Mouse (Mus musculus) cerebellum, postnatal 36 days (tissue): ENCODE measurements at regions not wholly inside any gene's neighbourhood (a gene's known extent, or its start where the extent isn't known, plus 50 kb on each side); places are given as distances from the start of the nearest gene placed in this dataset.

Experiments used
- DNase-seq, 2 experiments: peaks; one replicate each; pipeline ENCODE4 v3.0.0; 2021 to 2022; ENCODE audit warnings: mixed read lengths in 2 of 2

DNA sequence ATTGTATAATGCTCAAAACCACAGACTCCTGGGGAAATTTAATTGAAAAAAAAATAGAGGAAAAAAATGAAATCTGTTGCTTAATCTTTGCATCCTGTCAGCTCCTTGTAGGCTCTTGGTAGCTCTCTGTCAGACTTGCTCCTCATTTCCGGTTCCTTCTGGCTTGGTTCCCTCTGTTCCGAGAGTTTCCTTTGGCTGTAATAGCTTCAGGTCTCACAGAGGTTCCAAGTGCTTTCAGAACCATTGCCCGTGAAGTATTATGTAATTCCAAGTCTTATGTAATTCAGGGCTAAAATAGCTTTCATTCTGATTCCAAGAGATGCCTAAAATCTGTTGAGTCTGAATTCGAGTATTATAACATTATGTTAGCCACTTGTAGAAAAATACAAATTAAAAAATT, 117.3 kb downstream of the Spry2 start:
- peak; percentile 47 to 62 for DNase-seq

DNA sequence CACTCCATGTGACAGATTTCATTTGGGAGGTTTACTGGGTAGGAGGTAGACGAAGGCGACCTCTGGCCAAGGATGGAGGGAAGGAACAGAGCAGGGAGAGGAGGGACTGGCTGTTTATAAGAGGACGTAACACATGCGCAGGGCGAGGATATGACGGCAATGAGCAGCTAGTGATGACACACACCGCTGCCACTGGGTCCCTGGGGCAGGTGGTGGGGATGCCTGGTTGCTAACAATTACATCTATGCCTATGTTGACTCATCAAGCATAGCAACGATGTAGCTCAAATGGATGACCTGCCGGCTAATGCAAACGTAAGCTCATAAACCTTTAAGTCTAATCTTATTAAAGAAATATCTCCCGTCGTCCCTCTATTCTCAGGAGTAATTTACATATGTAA, 122.9 kb downstream of the Spry2 start:
- no peak for DNase-seq

DNA sequence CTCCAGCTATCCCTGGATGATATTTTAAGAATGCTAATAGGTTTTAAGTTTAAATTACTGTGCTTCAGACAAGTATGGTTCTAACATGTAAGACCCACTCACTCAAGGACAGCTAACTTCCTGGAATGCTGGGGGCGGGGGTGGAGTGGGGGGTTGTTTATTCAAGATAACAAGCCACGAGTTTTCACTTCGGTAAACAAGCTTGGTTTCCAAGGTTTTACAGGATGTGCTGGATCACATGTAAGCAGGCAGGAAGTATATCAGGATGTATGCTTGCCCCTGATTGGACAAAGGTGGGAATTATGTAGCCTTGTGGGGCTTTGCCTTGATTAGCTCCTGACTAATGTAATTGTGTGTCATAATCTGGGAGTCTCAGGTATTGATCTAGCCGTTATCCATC, 129.5 kb downstream of the Spry2 start:
- DNase-seq = no peak

DNA sequence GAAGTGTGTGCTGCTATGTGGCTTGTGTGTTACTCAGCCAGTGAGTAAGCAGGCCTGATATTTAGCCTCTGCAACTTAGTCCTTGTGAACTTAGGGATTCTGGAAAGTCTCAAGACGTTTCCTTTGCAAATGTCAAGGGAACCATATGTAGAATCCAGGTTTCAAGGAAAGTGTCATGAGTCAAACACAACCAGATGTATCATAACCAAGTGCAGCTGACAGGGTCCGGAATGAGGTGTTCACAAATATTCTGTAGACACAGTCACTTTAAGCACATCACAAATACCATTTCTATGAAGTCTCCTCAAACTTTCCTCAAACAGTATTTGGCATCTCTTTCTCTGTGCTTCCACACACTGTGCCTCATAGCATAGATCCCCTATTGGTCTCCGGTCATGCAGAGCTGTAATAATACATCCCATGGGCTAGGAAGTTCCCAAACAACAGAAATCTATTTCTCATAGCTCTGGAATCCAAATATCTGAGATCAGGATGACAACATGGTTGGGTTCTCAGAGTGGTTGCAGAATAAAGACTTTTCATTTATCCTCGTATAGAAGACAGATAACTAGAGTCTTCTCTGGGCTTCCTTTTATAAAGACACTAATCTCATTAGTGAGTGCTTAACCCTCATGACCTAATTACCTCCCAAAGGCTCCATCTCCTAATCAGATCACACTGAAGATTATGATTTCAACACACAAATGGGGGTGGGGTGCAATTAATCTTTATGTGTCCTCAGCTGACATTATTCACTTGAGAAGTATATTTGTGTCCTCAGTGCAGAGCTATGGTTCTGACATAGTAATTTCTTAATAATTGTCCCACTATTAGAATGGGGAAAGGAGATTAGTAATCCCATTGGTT, 143.9 kb downstream of the Spry2 start:
- DNase-seq = no peak

DNA sequence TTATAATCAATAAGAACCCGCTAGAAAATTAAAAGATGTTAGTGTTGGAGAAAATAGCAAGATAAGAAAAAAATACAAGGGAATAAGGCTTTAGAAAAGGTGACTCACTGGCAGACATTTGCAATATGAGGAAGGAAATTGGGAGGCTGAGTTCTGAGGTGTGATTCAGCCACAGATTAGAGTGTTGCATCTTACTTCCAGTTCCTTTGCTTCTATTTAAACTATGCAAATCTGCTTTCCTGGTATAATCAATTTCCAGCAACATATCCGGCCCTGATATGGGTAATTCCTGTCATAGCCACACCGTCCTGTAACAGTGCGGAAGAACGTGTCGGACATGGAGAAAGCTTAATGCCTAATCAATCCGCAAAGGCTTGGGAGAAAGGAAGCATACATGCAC, 144.9 kb downstream of the Spry2 start:
- DNase-seq = no peak

DNA sequence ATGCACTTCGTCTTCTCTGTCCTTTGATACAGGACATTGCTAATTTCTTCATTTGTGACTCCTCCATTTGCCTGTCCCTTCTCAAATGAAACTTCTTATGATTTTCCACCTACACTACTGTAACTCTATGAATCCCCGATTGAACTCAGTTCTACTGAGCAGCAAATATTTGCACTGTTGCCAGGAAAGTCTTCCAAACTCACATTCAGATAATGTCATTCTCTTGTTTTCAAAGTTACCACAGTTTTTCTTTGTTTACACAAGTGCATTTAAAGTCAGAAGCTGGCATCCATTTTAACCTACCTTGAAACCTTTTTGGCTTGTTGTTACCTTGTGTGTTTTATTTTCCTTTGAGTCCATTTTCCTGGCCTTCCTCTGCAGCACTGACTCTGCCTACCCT, 152.0 kb downstream of the Spry2 start:
- no peak for DNase-seq

DNA sequence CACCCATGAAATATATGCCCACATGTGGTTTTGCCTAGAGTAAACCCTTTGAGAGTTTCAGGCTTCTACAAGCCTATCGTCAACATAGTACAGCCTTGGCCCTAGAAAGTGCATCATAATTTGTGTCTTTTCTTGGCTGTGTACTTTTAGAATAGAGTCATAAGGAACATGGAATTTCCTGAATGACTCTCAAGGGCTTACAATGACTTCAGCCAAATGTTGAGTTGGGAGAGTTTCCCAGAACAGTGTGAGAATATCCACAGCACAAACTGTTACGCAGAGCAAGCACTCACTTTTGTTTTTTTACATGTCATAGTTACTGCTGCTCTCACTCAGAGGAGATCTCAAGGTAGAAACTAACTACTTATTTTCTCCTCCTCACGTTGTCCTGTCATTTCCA, 152.5 kb downstream of the Spry2 start:
- DNase-seq = no peak

DNA sequence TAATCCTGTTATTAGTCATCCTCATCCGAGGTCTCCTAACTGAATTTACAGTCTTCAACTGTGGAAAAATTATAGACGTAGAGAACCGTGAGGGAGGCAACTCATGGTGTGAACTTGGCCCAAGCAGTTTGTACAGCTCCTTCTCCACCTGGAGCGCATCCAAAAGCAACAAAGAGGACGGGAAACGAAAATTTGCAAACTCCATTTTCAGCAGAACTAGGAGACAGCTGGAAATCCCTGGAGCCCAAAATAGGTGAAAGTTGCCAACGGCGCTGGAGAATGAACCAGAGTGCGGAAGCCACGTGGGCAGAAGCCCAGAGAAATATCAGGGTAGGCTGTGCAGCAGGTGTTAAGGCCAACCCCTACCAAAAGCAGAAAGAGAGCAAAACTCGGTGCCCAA, 155.7 kb downstream of the Spry2 start:
- no peak for DNase-seq

DNA sequence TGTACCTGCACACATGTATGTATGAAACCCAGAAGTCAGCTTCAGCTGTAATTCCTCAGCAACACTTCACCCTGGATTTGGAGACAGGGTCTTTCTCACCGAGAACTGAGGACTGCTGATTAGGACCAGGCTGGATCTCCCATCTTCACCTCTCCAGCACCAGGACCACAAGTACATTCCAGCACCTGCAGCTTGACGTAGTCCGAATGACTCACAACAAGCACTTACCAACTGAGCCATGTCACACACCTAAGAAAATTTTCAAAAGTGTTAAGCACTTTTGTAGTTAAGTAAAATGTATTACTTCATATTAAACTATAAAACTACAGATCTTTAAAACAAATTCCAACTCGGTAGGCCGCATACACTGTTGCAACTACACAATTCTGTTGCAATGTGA, 158.1 kb downstream of the Spry2 start:
- no peak for DNase-seq

DNA sequence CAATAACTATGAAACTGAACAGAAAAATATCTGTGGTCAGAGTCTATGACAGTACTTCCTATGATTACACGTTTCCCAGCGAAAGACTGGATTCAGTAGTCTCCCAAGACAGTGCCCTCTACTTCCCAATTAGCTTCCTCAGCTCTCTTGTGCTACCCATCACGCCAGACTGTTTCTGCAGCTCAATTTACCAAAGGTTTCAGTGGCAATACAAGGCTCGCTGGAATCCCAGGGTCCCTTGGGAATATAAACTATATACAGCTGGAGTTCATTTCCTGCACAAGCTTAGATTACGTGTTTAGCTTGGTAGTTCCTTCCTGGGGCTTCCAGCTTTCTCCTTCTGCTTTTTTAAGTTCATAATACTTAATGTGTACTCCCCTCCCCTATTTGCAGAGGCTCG, 160.3 kb downstream of the Spry2 start:
- DNase-seq = no peak

DNA sequence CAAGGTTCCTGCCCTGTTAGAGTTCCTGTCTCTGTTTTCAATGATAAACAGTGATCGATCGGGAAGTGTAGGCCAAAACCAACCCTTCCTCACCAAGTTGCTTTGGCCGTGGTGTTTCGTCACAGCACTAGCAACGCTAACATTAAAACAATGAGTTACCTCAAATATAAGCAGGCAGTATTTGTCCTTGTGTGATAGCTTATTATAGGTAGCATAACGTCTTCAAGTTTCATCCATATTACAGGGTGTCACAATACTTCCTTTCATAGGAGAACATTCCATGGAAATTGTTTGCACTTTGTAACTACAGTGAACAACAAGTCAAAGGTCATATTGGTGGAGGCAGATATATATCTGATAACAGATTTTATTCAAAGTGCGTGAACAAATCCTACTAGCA, 162.3 kb downstream of the Spry2 start:
- no peak for DNase-seq

DNA sequence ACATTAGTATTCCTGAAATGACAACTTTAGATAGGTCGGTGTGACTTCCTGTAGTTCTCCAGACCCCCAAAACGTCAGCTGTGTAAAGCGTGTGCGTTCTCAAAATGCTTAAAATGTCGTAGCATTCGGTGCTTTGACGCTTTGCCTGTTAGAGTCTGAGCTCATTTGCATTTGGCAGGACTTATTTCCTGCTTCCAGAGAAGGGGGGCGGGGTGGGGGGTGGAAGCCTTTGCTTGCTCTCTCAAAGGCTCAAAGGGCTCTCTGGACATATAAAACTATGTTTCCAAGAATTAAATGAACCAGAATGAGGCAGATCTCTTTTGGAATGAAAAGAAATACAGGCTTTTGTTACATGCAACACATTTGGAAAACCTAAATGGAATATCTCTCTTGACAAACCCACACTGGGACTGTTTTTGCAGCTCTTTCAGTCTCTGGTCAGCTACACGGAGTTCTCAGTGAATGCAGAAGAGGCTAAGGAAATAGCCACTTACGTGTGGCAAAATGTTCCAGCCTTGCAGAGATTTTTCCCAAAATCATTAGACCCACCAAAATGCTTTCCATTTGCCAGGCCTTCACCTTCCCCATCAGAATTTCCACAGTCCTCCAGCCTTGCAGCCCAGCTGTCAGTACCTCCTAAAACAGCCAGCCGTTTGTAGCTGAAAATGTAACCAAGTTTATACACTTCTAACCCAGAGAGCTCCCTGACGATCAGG, 163.4 kb downstream of the Spry2 start:
- DNase-seq = peak in 1 of 2 experiments; percentile 50

DNA sequence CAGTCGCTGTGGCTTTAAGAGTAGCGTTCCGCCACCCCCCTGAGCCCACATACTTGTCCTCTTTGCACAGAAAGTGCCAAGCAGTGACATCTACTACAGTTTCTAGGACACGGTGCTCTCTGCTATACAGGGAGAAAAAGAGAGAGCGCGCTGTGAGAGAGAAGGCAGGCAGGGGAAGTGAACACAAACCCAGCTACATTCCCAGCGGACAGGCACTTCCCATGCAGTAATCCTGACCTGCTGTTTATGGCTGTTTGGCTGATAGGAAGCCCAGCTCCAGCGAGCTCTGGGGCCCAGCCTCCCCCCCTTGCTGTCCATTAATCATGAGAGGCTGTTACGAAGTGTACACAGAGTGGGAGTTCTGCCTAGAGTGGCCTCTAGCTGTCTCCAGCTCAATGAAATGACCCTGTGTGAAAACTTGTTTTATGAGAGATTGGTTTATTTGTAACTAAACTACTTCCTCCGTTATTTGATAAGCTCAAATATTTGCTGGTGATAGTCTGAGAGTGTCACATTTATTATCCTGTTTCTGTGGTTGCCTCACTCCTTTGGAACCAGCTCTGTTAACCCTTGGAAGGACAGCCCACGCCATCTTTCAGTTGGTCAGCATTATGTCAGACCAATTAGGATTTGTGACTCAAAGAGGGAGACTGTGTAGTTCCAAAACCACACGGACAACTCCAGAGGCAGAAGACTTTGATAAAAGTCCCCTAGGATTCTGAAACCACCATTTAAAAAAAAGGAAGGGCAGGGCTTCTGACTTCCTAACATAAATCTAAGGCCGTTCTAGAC, 164.2 kb downstream of the Spry2 start:
- peak; percentile 81 to 83 for DNase-seq

DNA sequence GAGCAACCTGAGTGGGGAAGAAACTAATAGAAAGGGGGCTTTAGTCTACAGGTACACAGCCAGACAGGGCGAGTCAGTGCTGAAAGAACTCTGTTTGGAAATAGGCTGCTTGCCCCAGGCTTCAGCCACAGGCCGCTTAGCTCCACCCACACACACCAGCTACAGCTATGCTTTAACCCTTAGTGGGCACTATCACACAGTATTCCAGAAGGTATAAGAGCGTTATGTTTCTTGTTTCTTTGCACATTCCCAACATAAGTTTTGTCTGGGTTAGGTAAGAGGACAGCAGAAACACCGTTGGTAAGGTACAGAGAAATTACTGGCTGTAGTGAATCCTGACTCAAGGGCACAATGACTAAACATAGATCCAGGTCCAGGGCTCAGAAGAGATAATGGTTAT, 165.8 kb downstream of the Spry2 start:
- peak; percentile 63 to 64 for DNase-seq

DNA sequence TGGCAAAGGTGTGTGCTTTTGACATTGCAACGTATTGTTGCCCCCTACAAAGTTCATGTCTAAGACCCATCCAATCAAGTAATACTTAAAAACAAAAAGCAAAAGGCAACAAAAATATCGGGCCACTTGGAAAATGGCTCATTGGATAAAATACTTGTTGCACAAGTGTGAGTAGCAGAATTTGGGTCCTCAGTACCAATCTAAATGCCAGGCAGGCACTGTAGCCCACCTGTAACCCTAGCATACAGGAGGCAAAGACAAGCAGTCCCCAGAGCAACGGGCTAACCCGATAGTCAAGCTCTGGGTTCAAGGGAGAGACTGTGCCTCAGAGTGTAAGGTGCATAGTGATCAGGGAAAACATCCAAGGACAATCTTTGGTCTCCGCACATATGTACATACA, 167.8 kb downstream of the Spry2 start:
- DNase-seq = no peak

DNA sequence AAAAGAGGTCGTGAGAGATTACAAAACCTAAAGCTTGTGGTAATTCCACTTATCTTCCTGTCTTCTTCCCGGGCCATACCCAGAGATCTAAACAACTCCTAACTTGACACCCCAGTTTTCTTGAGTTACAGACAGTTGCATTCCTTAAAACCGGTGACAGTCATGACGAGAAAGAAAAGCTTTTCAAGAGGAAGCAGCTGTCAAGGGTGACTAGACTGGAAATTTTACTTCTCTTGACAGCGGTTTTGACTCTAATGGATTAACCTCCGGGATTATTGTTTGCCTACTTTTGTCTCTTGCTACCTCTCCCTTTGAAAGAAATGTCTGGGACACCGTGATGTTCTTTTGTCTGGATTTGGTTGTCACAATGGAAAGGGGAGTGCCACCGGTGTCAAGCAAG, 170.9 kb downstream of the Spry2 start:
- no peak for DNase-seq

DNA sequence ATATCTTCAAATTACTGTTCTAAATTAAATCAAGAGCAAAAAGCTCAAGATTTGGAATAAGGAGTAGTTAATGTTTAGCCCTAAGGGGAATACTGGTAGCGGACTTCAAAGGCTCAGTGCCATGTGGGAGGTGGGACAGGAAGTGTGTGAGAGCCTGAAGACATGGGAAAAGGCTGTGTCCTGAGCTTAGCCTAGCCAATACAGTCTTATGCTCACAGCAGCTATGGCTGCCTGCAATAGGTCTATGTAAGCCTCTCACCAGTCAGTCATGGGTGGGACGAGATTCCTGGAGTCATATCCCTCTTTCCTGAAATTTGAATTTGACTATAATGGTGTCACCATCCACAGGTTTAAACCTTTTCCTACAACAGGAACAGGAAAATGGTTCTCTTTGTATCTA, 173.7 kb downstream of the Spry2 start:
- DNase-seq = no peak

DNA sequence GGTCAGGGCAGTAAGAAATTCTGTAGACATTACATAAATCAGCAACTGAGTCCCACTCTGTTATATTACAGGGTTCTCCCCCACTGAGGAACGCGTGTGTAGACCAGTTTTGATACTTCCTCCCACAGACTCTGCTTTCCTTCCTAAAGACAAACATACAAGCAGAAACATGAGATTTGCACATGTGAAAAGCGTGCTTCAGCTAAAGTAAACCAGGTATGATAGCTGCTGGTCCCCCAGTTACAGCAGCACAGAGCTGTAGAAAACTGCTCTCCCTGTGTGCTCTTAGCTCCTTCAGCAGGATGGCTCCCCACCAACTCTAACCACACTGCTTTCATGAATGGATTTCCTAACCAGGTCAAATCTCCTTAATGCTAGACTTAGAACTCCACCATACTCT, 175.0 kb downstream of the Spry2 start:
- no peak for DNase-seq

DNA sequence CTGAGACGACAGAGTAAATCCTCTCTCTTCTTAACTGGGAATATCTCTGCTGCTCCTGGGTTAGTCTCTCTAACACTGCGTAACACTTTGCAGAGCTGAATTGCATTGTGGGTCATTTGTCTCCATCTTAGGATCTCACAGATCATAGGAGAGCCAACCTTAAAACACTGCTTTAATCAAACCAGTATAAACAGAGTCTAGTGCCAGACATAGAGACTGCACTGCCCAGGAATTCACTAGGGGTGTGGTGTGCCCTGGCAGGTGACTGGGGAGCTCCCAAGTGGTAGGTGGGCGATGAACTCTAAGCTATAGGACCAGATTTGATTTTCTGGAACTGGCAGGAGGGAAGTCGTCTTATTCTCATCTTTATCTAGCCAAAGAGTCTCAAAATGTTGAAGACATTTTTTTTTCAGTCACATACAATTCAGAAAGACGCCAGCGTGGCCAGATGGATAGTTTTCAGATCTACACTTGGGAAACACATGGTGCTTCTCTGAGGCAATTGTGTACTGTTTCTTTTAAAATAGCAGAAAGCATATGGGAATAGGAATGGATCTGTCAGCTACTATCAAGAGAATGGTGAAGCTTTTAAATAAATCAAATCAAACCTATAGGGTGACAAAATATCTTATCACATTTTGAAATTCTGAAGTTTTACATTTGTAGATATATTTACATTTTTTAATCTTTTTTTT, 175.7 kb downstream of the Spry2 start:
- peak in 1 of 2 experiments; percentile 40 for DNase-seq

DNA sequence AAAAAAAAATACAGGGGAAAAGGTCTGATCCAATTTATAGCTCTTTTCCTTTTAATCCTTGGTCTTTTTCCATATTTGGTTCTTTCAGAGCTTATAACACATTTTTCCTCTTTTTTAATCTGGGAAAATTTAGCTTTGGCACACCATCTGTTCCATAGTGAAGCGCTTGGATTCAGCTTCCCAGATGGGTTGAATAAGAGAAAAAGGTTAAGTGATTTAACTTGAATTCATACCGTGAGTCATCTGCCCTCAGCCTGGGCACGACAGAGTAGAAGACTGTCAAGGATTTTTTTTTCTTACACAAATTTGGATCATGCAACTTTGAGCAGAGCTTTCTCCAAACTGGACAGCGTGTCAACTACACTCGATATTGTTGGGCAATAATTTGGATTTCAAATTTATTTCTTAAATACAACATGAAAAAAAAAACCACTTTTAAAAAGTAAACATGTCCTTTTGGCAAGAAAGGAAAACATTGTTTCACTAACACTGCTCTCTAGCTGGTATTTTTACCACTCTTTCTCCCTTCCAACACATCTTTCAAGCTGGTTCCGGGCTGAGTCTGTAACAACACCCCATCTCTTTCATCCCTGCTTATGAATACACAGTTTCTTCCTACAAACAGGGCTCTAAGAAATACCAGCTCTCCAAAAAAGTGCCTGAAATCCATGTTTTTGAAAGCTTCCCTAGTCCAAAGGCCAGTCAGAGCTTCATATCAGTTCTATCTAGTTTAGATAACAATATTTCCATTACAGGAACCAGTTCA, 177.8 kb downstream of the Spry2 start:
- DNase-seq = no peak

DNA sequence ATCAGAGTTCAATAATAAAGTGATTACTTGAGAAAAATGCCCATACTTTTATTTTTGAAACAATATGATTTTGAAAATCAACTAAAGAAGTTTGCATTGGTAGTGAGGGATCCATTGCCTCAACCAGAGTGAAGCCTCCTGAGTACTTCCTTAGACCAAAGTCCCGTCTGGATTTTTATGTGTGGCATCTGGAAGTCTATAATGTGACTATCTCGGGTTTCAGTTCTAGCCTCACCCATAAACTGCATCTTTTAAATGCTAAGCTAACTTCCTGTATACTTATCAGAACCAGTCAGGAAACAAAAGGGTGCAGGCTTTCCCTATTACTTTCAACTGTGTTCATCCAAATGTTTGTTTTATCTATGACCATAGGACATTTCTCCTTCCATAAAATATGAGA, 178.8 kb downstream of the Spry2 start:
- DNase-seq = no peak

DNA sequence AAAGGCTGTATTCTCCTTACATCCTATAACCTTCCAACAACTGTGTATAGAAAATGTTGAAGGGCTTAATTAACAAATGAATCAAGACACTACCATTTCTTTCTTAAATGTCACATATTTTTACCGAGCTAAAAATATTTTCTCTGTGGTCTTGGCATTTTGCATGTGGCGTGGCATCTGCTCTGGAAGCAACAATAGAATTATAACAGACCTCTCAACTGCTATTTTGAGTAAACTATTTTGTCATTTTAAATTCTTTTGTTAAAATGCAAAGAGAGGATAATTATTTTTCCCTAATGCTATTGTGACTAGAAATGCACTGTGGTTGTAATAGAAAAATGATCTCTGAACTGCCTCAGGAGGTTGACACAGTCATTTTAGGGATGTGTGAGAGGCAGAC, 187.9 kb downstream of the Spry2 start:
- DNase-seq = no peak
